Mouse (Mus musculus) small intestine, adult 2 months (tissue): ENCODE data around the gene Dab2ip.

ENCODE experiments used
- CTCF ChIP-seq: fragments of 200-500 bp; IDR thresholded peaks from 2 replicates; pipeline ENCODE4 v1.5.1; 2012; ENCODE audit warnings: low read depth, mild to moderate bottlenecking, control low read depth, inconsistent platforms, low read length, moderate library complexity, mixed read lengths; ENCODE audit not compliant: insufficient replicate concordance, insufficient read length; ENCODE audit errors: extremely low read depth
- POLR2A ChIP-seq: fragments of 200-500 bp; IDR thresholded peaks from 2 replicates; pipeline ENCODE4 v1.6.1; 2012; ENCODE audit warnings: low read depth, mild to moderate bottlenecking, control low read depth, inconsistent platforms, low read length, moderate library complexity

- no peak for TF ChIP-seq POLR2A
- TF ChIP-seq CTCF, result no peak
Measured at GRCm38 (mm10) chr2:35596796-35597195, 38.7 kb downstream of the Dab2ip start.
